Mouse (Mus musculus): ENCODE data around the gene Tspan32. TPM values are rescaled to one million over a fixed set of nuclear protein-coding genes. Genes with fewer than 3 reads are reported as not detected.

The Tspan32 gene
- total RNA-seq, 2 experiments from 2014 or later = 0.44 TPM; not detected in 1

GRCm38 (mm10) chr7:143007599-143008369 is 2.9 kb downstream of the Tspan32 start:
- peak; percentile 91 to 95 for DNase-seq (ENCODE audit: low spot score in 2 of 2)

GRCm38 (mm10) chr7:143008370-143008926 is 3.6 kb downstream of the Tspan32 start:
- DNase-seq (ENCODE audit: low spot score in 2 of 2) = no peak

GRCm38 (mm10) chr7:143008996-143009665 is 4.3 kb downstream of the Tspan32 start:
- DNase-seq (ENCODE audit: low spot score in 2 of 2) = no peak

GRCm38 (mm10) chr7:143009996-143010395 is 5.2 kb downstream of the Tspan32 start:
- DNase-seq (ENCODE audit: low spot score in 2 of 2) = no peak

- DNase-seq (ENCODE audit: low spot score in 2 of 2) = no peak
These were observed 6.4 kb downstream of the Tspan32 start for GRCm38 (mm10) chr7:143011226-143011625.

GRCm38 (mm10) chr7:143012230-143012875 is 7.5 kb downstream of the Tspan32 start:
- DNase-seq (ENCODE audit: low spot score in 2 of 2) = no peak

- peak; percentile 44 to 54 for DNase-seq (ENCODE audit: low spot score in 2 of 2)
These were observed 8.8 kb downstream of the Tspan32 start for GRCm38 (mm10) chr7:143013420-143014178.

- DNase-seq (ENCODE audit: low spot score in 2 of 2) = no peak
These were observed 10.2 kb downstream of the Tspan32 start for GRCm38 (mm10) chr7:143014862-143015659.

- DNase-seq (ENCODE audit: low spot score in 2 of 2) = peak; percentile 42 to 43
These were observed 11.0 kb downstream of the Tspan32 start for GRCm38 (mm10) chr7:143015755-143016423.

- no peak for DNase-seq (ENCODE audit: low spot score in 2 of 2)
These were observed 11.7 kb downstream of the Tspan32 start for GRCm38 (mm10) chr7:143016424-143017142.

- no peak for DNase-seq (ENCODE audit: low spot score in 2 of 2)
These were observed 12.3 kb downstream of the Tspan32 start for GRCm38 (mm10) chr7:143017181-143017580.

- DNase-seq (ENCODE audit: low spot score in 2 of 2) = no peak
These were observed 15.2 kb downstream of the Tspan32 start for GRCm38 (mm10) chr7:143020040-143020439.

- DNase-seq (ENCODE audit: low spot score in 2 of 2) = no peak
These were observed 15.9 kb downstream of the Tspan32 start for GRCm38 (mm10) chr7:143020764-143021163.

- no peak for DNase-seq (ENCODE audit: low spot score in 2 of 2)
These were observed 16.7 kb downstream of the Tspan32 start for GRCm38 (mm10) chr7:143021356-143022164.

GRCm38 (mm10) chr7:143023499-143023898 is 18.7 kb downstream of the Tspan32 start:
- no peak for DNase-seq (ENCODE audit: low spot score in 2 of 2)

- DNase-seq (ENCODE audit: low spot score in 2 of 2) = no peak
These were observed 19.4 kb downstream of the Tspan32 start for GRCm38 (mm10) chr7:143024293-143024692.

- no peak for DNase-seq (ENCODE audit: low spot score in 2 of 2)
These were observed 20.6 kb downstream of the Tspan32 start for GRCm38 (mm10) chr7:143025496-143025895.

GRCm38 (mm10) chr7:143027196-143027595 is 22.4 kb downstream of the Tspan32 start:
- DNase-seq (ENCODE audit: low spot score in 2 of 2) = no peak
